Mouse (Mus musculus) embryonic facial prominence, embryonic 14.5 days (tissue): Measurements from ENCODE around the gene Knop1. TPM values are rescaled to one million over a fixed set of nuclear protein-coding genes. Genes with fewer than 3 reads are reported as not detected.

Experiments
- ATAC-seq: fragments of 200-750 bp; cut with Nextera tagmentation; 2 replicates; pipeline ENCODE4 v1.8.0; 2017; ENCODE audit warnings: low read depth, moderate number of reproducible peaks, moderate TSS enrichment
- DNase-seq: peaks from one replicate; pipeline ENCODE4 v3.0.0-alpha.2; 2015; ENCODE audit warnings: low spot score
- H3K27ac ChIP-seq: fragments of 300-500 bp; sonication (generic); replicated peaks from 2 replicates; pipeline ENCODE4 v1.5.1; 2014; ENCODE audit warnings: low read depth, mild to moderate bottlenecking, low read length, moderate library complexity
- H3K27me3 ChIP-seq: fragments of 300-500 bp; sonication (generic); replicated peaks from 2 replicates; pipeline ENCODE4 v1.6.1; 2014; ENCODE audit warnings: low read length; ENCODE audit not compliant: control insufficient read depth, insufficient read depth
- H3K36me3 ChIP-seq: fragments of 300-500 bp; sonication (generic); 2 replicates; pipeline ENCODE4 v1.6.1; 2014; ENCODE audit warnings: low read length, mixed read lengths; ENCODE audit not compliant: control insufficient read depth, insufficient read depth
- H3K4me1 ChIP-seq: fragments of 300-500 bp; sonication (generic); 2 replicates; pipeline ENCODE4 v1.6.1; 2014; ENCODE audit warnings: antibody characterized with exemption, low read length; ENCODE audit not compliant: control insufficient read depth, insufficient read depth
- H3K4me2 ChIP-seq: fragments of 300-500 bp; sonication (generic); 2 replicates; pipeline ENCODE4 v1.6.1; 2014; ENCODE audit warnings: low read depth, mild to moderate bottlenecking, low read length, moderate library complexity, mixed read lengths
- H3K4me3 ChIP-seq: fragments of 300-500 bp; sonication (generic); 2 replicates; pipeline ENCODE4 v1.5.1; 2014; ENCODE audit warnings: low read depth, mild to moderate bottlenecking, low read length
- H3K9ac ChIP-seq: fragments of 300-500 bp; sonication (generic); 2 replicates; pipeline ENCODE4 v1.6.1; 2014; ENCODE audit warnings: low read depth, mild to moderate bottlenecking, low read length, moderate library complexity, mixed read lengths
- H3K9me3 ChIP-seq: fragments of 300-500 bp; sonication (generic); 2 replicates; pipeline ENCODE4 v1.6.1; 2016; ENCODE audit warnings: low read length; ENCODE audit not compliant: control insufficient read depth
- WGBS: fragments of 180-500 bp; shearing (Covaris S2); extraction: QIAGEN DNeasy Blood & Tissue Kit; methylation state at CpG from one replicate; pipeline ENCODE4 v1.1.7; 2014; 5-methylcytosine and 5-hydroxymethylcytosine counted together
- polyA plus RNA-seq: library from polyadenylated mRNA; unstranded; fragments of >200 nt; fragmentation: Nextera tagmentation; extraction: Ambion mirVana; gene quantifications from 2 replicates; pipeline ENCODE4 v1.2.1, GENCODE M21; 2014

Knop1 gene
- polyA plus RNA-seq, 1 experiment from 2014 or later: 74.2 TPM

GRCm38 (mm10) chr7:118798105-118798570, 57.9 kb downstream of the Knop1 start:
- Histone ChIP-seq H3K4me3 (no peak overlapping the region), H3K4me1 (no peaks in the 10 kb centered on the region), H3K4me2 (no peak overlapping the region), H3K9ac (no peak overlapping the region), H3K27ac (no peak overlapping the region), H3K9me3 (no peaks in the 10 kb centered on the region), H3K27me3 (no peaks in the 10 kb centered on the region), H3K36me3 (peaks cover 65% of the 10 kb centered on the region)
- DNase-seq (no peak), ATAC-seq (no peak)
- 89% methylated on average over 6 of the region's 6 CpGs for WGBS

GRCm38 (mm10) chr7:118797600-118797999, 58.5 kb downstream of the Knop1 start:
- Histone ChIP-seq H3K4me3 (no peak overlapping the region), H3K4me2 (no peak overlapping the region), H3K36me3 (peaks cover 65% of the 10 kb centered on the region), H3K27me3 (no peaks in the 10 kb centered on the region), H3K27ac (no peak overlapping the region), H3K9ac (no peak overlapping the region), H3K9me3 (no peaks in the 10 kb centered on the region), H3K4me1 (no peaks in the 10 kb centered on the region)
- ATAC-seq (no peak), DNase-seq (no peak)
- WGBS: 85% methylated on average over 7 of the region's 7 CpGs

GRCm38 (mm10) chr7:118796838-118797237, 59.2 kb downstream of the Knop1 start:
- DNase-seq (no peak), ATAC-seq (no peak)
- Histone ChIP-seq H3K4me3 (no peak overlapping the region), H3K4me2 (no peak overlapping the region), H3K9ac (no peak overlapping the region), H3K27ac (no peak overlapping the region), H3K36me3 (peaks cover 65% of the 10 kb centered on the region), H3K4me1 (no peaks in the 10 kb centered on the region), H3K9me3 (no peaks in the 10 kb centered on the region), H3K27me3 (no peaks in the 10 kb centered on the region)
- 87% methylated on average over 9 of the region's 9 CpGs for WGBS

GRCm38 (mm10) chr7:118795779-118796178, 60.3 kb downstream of the Knop1 start:
- Histone ChIP-seq H3K36me3 (peaks cover 68% of the 10 kb centered on the region), H3K4me2 (no peak overlapping the region), H3K9me3 (no peaks in the 10 kb centered on the region), H3K9ac (no peak overlapping the region), H3K27ac (no peak overlapping the region), H3K27me3 (no peaks in the 10 kb centered on the region), H3K4me1 (no peaks in the 10 kb centered on the region), H3K4me3 (no peak overlapping the region)
- no peak for ATAC-seq
- no peak for DNase-seq
- WGBS: 86% methylated on average over 8 of the region's 8 CpGs

DNA sequence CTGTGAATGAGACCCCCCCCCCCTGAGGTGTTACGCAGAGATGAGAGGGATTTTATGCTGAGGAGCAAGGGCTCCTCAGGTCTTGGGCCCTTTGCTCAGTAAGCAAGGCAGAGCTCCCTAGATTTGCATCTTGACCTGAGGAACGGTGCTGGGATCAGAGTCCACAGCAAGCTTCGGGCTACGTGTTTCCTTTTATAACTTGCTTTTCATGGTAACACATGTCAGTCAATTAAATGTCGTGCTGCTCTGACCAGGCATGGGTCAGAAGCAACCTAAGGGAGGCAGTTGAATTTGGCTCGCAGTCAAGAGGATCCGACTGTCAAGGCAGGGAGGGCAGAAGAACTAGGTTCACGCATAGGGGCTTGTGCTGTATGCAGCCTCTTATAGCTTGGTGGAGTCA, 62.2 kb downstream of the Knop1 start:
- Histone ChIP-seq H3K9ac (no peak overlapping the region; the same call in 1 of the 2 replicates), H3K27me3 (no peaks in the 10 kb centered on the region), H3K36me3 (peaks cover 66% of the 10 kb centered on the region), H3K4me3 (no peak overlapping the region), H3K27ac (no peak overlapping the region), H3K4me1 (no peaks in the 10 kb centered on the region), H3K4me2 (no peak overlapping the region), H3K9me3 (no peaks in the 10 kb centered on the region)
- ATAC-seq (no peak), DNase-seq (no peak)
- WGBS: 81% methylated on average over 8 of the region's 8 CpGs

Other genes starting within 250 kb of the Knop1 start
- gene Gde1, start 150.5 kb downstream of the Knop1 start, polyA plus RNA-seq: 94.5 and 97.2 TPM in 2 replicates
- 11.1 and 12.0 TPM in 2 replicates for gene Ccp110, start 143.7 kb downstream of the Knop1 start, polyA plus RNA-seq
- gene Vps35l, start 116.0 kb downstream of the Knop1 start, polyA plus RNA-seq: 62.7 and 73.8 TPM in 2 replicates
- gene Iqck, start 502 bp downstream of the Knop1 start, polyA plus RNA-seq: 3.2 and 4.5 TPM in 2 replicates
- gene Gprc5b, start 139.0 kb upstream of the Knop1 start, polyA plus RNA-seq: 17.0 and 17.7 TPM in 2 replicates